Mouse (Mus musculus) ES-Bruce4 (cell line): Measurements from ENCODE around the gene Copz1.

Experiments used
- CTCF ChIP-seq: IDR thresholded peaks from one replicate; pipeline ENCODE4 v1.8.1; 2011; ENCODE audit warnings: low read depth, low read length
- EP300 ChIP-seq: IDR thresholded peaks from 2 replicates; pipeline ENCODE4 v1.6.1; 2011; ENCODE audit warnings: low read depth, low read length; ENCODE audit not compliant: insufficient read depth

- TF ChIP-seq EP300, result no peak
- no peak for TF ChIP-seq CTCF
Measured at GRCm38 (mm10) chr15:103304616-103304969, 32.1 kb downstream of the Copz1 start.
